In the genomic region with DNA sequence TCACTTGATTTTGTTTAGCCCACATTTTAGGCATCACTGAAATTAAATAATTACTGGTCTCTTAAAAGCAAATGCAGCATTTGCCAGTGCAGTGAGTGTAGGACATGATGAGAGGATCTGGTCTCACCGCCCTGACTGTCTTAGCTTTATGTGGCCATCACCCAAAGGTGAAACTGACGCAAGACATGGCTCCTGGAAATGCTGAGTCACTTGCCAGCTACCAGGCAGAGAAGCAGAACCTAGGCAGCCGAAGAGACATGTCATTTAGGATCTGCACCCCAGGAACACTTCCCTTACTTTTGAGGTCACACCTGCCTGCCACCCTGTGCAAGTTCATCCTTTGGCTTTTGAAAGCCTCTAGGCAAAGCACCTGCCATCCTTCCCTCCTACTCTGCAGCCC, we compare ENCODE assay signal across 19 mouse cellular contexts.
"Had no signal": no experiment of that assay in that cellular context is flagged by ENCODE, and none has a peak within 500 bp of the region (broad histone marks: within the 10 kb centered on the region; RNA-seq: fewer than 3 reads in every experiment).

No protein-coding gene starts in this region.

- ATAC-seq: liver, embryonic 12.5 days; lung, postnatal 0 days; midbrain, embryonic 15.5 days had no signal

- H3K4me3 ChIP-seq: layer of hippocampus, adult 2 months; liver, embryonic 12.5 days; midbrain, embryonic 12.5 days; midbrain, embryonic 15.5 days; neural tube, embryonic 12.5 days; neural tube, embryonic 15.5 days had no signal

- DNase-seq: kidney, adult 2 months; kidney, postnatal 25 days; layer of hippocampus, adult 9-11 months; right cerebral cortex, adult 18-20 months; right cerebral cortex, postnatal 14 days; right cerebral cortex, postnatal 4 days; thymus, adult 2 months; thymus, postnatal 14 days had no signal

- H3K36me3 ChIP-seq: liver, embryonic 12.5 days; midbrain, embryonic 12.5 days; midbrain, embryonic 15.5 days; neural tube, embryonic 12.5 days; neural tube, embryonic 15.5 days had no signal

- H3K27ac ChIP-seq: kidney, postnatal 0 days; layer of hippocampus, adult 2 months; liver, embryonic 12.5 days; macrophage; midbrain, embryonic 12.5 days; midbrain, embryonic 15.5 days; neural tube, embryonic 12.5 days; neural tube, embryonic 15.5 days; stomach, postnatal 0 days had no signal

- H3K9ac ChIP-seq: liver, embryonic 12.5 days; lung, embryonic 14.5 days; midbrain, embryonic 12.5 days; midbrain, embryonic 15.5 days; neural tube, embryonic 12.5 days; neural tube, embryonic 15.5 days had no signal

- H3K9me3 ChIP-seq: liver, embryonic 12.5 days; midbrain, embryonic 12.5 days; midbrain, embryonic 15.5 days; neural tube, embryonic 12.5 days; neural tube, embryonic 15.5 days had no signal

- H3K27me3 ChIP-seq: liver, embryonic 12.5 days; midbrain, embryonic 12.5 days; midbrain, embryonic 15.5 days; neural tube, embryonic 12.5 days; neural tube, embryonic 15.5 days had no signal

- H3K4me1 ChIP-seq: liver, embryonic 12.5 days; midbrain, embryonic 12.5 days; midbrain, embryonic 15.5 days; neural tube, embryonic 12.5 days; neural tube, embryonic 15.5 days had no signal
